Mouse (Mus musculus) cerebellum, postnatal 10 days (tissue): ENCODE measurements around the gene Slc13a3.
"Not testable (repeated sequence)": the region's sequence is repeated elsewhere in the genome, so short reads cannot be mapped to it uniquely, and the experiment has no call there.

ENCODE experiments used
- DNase-seq, 2 experiments: peaks; one replicate each; pipeline ENCODE4 v3.0.0; 2021; ENCODE audit warnings: mixed read lengths in 2 of 2

Slc13a3 gene

DNA sequence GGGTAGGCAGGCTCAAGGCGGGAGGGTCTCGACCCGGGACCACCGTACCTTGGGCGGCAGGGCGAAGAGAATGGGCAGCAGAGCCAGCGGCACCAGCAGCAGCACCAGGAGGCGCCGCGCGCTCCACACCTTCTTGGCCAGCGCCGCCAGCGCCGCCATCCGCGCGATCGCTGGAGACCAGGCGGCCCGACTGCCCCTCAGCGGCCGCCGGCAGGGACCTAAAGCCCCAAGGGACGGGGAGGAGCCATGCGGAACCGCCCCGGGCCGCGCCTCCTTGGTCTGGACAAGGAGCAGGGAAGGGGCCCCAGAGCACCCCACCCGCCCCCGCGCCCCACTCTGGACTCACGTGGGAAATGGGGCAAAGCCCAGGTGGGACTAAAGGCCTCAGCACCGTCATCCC is at the start of gene Slc13a3:
TSS of gene Slc13a3 (minus strand) at position 228 of the 400 bp plus-strand sequence.
- peak; percentile 19 to 41 for DNase-seq

DNA sequence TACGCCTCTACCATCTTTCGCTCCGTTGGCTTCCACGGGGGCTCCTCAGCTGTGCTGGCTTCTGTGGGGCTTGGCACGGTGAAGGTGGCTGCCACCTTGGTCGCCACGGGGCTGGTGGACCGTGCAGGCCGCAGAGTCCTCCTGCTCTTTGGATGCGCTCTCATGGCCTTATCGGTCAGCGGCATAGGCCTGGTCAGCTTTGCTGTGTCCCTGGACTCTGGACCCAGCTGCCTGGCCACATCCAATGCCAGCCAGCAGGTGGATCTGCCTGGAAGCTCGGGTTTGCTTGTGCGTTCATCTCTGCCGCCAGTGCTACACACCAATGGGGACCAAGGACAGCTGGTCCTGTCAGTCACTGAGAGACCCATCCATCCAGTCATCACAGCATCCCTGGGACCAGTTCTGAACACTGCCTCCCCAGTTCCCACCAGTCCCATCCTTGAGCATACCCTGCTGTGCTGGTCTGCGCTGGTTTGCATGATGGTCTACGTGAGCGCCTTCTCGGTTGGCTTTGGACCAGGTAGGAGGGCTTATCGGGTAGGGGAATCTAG is 42.2 kb upstream of the Slc13a3 start:
- peak; percentile 26 to 27 for DNase-seq

DNA sequence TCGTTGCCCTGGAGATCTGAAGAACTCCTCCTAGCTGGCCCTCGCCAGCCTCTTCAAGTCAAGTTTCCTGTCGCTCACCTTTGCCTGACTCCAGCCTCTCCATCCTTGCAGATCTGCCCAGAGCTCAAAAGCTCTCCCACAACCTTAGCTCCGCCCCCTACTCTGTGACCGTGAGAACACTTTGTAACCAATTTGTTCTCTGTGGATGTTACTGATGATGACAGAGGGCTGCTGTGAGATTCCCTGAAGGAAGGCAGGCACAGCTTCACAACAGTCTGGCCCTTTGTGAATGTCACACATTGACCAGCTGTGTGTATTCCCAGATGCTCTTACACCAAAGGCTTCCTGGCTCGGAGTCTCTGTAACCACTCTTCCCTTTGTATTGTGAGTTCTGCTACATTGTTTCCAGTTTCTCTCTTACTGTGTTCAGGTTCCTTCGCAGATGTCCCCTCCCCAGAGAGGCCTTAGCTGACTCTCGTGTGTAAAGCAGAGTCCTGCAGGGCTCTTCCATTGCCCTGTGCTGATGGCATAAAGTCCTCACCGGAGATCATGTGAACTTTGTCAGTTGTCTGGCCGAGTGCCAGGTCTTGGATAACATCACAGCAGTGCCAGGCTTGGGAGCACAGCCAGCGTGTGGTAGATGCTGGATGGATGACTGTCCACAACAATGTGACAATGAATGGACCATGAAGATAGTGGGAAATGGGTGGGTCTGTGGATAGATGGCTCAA is 40.0 kb upstream of the Slc13a3 start:
- DNase-seq = peak; percentile 60 to 66

GRCm38 (mm10) chr2:165512426-165512825 is 39.4 kb upstream of the Slc13a3 start:
- no peak for DNase-seq

DNA sequence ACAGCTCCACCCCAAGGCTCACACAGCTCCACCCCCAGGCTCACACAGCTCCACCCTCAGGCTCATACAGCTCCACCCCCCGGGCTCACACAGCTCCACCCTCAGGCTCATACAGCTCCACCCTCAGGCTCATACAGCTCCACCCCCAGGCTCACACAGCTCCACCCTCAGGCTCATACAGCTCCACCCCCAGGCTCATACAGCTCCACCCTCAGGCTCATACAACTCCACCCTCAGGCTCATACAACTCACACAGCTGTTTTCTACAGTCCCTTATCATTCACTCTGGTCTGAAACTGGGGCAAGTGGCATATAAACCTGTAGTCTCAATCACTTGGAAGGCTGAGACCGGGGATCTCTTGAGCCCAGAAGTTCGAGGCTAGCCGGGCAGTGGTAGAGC is 38.5 kb upstream of the Slc13a3 start:
- not testable (repeated sequence) for DNase-seq

GRCm38 (mm10) chr2:165510914-165511458 is 38.0 kb upstream of the Slc13a3 start:
- not testable (repeated sequence) for DNase-seq

DNA sequence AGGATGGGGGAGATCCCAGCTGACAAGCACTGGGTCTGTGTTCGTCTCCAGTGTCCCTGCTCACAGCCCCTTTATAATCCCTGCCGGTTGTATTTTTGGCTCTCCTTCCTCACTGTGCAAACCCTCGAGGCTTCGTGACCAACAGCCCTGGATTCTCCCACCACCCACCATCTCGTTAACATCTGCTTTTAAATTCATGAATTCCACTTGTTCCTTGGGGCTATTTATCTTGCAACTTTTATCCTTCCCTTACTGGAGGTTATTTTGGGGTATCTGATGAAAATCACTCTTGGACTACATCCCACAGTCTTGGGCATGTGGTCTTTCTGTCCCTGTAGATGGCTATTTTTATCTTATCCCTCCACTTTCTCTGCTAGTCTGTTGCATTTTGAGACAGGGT is 37.4 kb upstream of the Slc13a3 start:
- DNase-seq = no peak

DNA sequence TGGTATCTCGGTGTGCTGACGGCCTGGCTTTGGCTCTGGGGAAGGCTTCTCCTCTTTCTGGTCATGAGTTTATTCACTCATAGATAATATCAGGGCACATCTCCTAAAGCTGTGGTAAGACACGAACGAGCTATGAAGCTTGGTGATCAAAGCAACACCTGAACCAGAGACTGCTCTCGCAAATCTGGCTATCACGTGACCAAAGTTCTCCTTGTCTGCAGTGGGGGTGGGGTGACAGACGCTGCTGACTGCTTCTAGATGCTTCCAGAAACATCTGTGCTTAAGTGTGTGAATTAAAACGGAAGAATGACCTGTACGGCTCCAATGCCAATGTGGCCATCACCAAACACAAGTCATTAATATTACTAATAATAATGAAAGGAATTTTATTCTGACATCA is 36.7 kb upstream of the Slc13a3 start:
- DNase-seq = no peak

DNA sequence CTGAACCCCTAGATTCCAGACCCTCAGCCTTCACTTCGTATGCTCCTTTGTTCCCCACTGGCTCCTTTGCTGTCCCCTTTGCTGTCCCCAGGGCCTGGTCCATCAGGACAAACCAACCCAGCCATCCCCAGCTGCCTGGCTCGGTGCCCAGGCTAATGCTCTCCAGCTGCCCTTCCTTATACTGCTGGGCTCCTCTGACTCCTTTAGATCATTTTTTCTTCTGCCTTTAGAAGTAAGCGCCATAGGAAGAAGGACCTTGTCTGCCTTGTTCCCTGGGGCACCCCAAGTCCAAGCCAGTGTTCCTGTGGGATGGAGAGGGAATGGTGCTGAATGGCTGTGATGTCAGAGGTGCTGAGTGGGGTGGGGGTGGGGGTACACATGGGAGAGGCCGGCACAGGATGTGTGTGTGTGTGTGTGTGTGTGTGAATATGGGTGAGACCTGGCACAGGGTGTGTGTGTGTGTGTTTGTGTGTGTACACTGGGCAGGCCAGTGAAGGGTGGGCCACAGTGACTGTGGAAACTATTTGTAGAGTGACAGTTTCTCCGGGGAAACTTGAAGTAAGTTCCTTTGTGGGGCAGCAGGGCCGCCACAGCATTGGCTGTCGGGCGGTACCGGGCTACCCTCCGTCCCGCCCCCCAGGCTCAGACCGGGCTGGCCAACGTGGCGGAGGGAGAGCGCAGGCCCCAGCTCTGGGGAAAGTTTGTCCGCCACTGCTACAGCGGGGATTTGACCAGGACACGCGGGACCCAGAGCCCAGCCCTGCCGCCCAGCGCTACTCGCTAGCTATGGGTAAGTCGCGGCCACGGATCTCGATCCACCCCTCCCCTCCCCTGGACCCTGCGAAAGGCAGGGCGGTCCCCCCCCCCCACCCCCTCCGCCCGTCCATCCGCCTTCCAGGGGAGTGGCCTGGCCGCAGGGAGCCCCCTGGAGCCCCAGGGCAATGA is 30.5 kb upstream of the Slc13a3 start, which contains the start of gene Slc2a10:
TSS of gene Slc2a10 (plus strand) at position 529 of the 945 bp plus-strand sequence.
- peak; percentile 53 to 71 for DNase-seq

- no peak for DNase-seq
Observed at GRCm38 (mm10) chr2:165498816-165499215, 25.8 kb upstream of the Slc13a3 start.

DNA sequence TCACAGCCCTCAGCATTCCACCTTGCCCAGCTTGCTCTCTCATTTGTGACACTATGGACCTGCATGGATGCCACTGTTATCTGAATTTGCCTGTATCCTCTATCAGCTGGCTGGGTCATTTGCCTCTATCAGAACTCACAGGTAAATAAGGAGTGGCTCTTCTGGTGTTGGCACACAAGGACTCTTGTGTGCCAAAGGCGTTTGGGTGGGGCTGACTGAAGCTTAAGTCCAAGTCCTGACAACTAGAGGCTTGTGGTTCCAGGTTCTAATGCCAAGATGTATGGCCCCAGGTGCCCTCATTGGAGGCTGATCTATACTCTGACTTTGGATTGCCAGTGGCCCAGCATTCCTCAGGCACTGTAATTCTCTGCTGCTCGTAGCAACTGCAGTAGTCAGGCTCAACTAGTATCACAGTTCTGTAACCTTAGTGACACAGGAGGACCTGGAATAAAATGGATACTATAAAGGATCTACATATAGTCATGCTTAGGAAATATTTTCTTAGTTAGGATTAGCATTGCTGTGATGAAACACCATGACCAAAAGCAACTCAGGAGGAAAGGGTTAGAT is 24.8 kb upstream of the Slc13a3 start:
- no peak for DNase-seq

- peak; percentile 69 for DNase-seq
Observed at GRCm38 (mm10) chr2:165496251-165496650, 23.2 kb upstream of the Slc13a3 start.

- peak in 1 of 2 experiments; percentile 23 for DNase-seq
Observed at GRCm38 (mm10) chr2:165494495-165494894, 21.5 kb upstream of the Slc13a3 start.

- peak; percentile 39 to 49 for DNase-seq
Observed at GRCm38 (mm10) chr2:165493587-165494210, 20.7 kb upstream of the Slc13a3 start.

DNA sequence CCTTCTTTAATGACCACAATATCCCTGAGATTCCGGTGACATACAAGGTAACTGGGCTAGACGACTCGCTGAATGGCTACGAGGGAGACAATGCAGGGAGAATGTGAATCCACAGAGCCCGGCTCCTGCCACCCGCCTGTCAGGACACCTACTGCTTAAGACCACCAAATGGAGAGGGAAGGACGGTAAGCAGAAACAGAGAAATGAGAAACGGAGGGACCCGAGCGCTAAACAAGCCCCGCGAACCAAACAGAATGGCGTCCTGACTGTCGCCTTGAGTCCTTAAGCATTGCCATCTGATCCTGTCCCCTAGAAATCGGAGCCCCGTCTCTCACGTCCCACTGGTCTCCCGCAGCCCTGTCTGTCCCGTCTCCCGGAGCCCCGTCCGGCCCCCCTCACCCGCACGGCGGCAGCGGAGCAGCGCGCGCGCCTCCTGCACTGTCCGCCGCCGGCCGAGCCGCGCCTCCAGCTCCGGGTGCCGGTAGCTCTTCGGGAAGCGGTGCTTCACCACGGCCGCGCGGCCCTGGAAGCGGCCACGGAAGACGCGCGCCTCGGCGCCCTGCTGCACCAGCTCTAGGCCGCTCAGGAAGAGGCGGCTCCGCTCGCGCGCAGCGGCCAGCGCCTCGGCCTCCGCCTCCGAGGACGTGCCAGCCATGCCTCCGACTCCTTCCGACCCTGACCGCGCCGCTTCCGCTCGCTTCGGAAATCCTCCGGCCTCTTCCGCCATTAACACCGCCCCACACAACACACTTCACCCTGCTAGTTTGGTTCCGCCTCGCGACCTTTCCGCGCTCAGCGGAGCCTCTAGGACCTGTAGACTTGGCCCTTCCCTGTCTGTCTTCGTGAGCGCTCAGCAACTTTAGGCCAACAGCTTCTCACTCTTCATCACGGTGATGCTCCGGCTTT is 19.9 kb upstream of the Slc13a3 start, which contains the start of gene Trp53rka:
TSS of gene Trp53rka (minus strand) at position 677 of the 906 bp plus-strand sequence.
- DNase-seq = peak; percentile 87 to 90

- peak; percentile 84 to 86 for DNase-seq
Observed at GRCm38 (mm10) chr2:165486881-165487535, 14.0 kb upstream of the Slc13a3 start.

DNA sequence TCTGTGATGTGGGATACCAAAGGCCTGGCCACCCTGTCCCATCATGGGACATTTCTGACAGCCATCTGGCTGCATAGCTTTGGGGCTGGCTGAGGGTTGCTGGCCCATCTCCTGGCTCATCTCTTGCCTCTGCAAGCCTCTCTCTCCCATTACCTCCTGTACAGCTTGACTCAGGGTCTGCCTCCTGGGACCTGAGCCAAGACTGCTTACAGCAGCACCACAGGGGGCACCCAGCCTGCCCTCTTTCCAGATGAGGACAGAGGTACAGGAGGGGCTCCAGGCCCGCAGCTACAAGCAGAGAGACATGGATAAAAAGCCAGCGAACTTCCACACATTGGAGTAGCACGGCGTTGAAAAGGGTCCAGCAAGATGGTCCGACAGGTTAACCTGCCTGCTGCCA is 13.4 kb upstream of the Slc13a3 start:
- DNase-seq = peak; percentile 53 to 62

DNA sequence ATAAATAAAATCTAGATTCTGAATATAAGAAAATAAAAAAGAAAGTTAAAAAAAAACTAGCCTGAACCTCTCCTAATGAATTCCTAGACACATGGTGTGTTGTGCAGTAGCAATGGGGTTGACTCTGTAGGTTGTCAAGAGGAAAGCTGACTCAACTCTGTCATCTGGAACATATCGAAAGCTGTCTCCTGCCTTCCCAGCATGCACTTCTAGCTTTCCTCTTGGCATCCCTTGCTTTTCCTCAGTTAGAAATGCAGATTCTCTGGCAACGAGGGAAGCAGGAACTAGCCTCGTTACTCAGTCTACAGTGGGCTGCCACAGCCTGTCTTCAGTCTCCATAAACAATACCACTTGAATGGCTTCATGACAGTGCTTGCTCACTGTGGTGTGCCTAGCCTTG is 12.8 kb upstream of the Slc13a3 start:
- DNase-seq = no peak

GRCm38 (mm10) chr2:165484152-165484551 is 11.1 kb upstream of the Slc13a3 start:
- DNase-seq = no peak

DNA sequence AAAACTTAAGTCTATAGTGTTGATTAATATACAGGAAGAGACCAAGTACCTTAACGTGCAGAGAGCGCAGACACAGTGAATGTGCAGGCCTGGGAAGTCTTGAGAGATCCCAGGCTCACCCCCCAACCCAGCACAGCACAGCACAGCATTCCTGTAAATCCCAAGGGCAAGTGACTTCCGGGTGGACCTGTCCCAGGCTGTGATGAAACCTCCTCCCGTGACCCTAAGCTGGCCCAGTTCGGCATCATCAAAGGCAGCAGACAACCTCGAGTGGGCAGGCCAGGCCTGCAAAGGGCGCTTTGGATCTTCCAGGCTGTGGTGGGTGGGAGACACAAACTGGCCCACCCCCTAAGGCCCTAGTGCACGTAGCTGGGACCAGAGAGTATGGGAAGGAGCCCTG is 9.0 kb upstream of the Slc13a3 start:
- DNase-seq = no peak
